9 mouse cellular contexts compared by ENCODE assay signal in genomic region chr2:30128789-30129188, GRCm38 (mm10). TPM values are rescaled to one million over a fixed set of nuclear protein-coding genes. Genes with fewer than 3 reads are reported as not detected.
DNase-seq lines count a peak whose midpoint lies in the region; ATAC-seq and TF ChIP-seq lines count a peak whose summit lies in the region.
"Had no signal": no experiment of that assay in that cellular context is flagged by ENCODE, and none has a peak within 500 bp of the region (broad histone marks: within the 10 kb centered on the region; RNA-seq: fewer than 3 reads in every experiment).

No protein-coding gene starts in this region.

- TF ChIP-seq POLR2A in thymus, adult 2 months (IDR thresholded peaks at IDR 0.05; ENCODE audit: control insufficient read depth, extremely low read depth, insufficient read depth, low read length, poor library complexity): no peak

- H3K36me3 ChIP-seq in heart, embryonic 12.5 days: no peaks in the 10 kb centered on the region
- H3K36me3 ChIP-seq in thymus, adult 2 months (ENCODE audit: control insufficient read depth, insufficient read depth, low read length): no peaks in the 10 kb centered on the region
- no peaks in the 10 kb centered on the region for H3K36me3 ChIP-seq in forebrain, embryonic 12.5 days (replicated peaks)
- H3K36me3 ChIP-seq: limb, embryonic 12.5 days had no signal

- H3K4me1 ChIP-seq in heart, embryonic 12.5 days (replicated peaks): peaks cover 15% of the 10 kb centered on the region
- H3K4me1 ChIP-seq in thymus, adult 2 months (replicated peaks; ENCODE audit: control insufficient read depth, insufficient read depth, low read length): peaks cover 11% of the 10 kb centered on the region
- H3K4me1 ChIP-seq in forebrain, embryonic 12.5 days: peaks cover 14% of the 10 kb centered on the region

- H3K4me3 ChIP-seq in heart, embryonic 12.5 days: no peak overlapping the region
- H3K4me3 ChIP-seq in thymus, adult 2 months (ENCODE audit: control insufficient read depth, insufficient read depth, low read length): no peak overlapping the region
- no peak overlapping the region for H3K4me3 ChIP-seq in forebrain, embryonic 12.5 days (replicated peaks)
- H3K4me3 ChIP-seq: limb, embryonic 12.5 days had no signal

- intact Hi-C loops in heart, postnatal 10 days (cut with DNase I): loop anchor here (2.0 to 5.0 kb wide), 2 partner anchors 142 to 159 kb away; partner anchors contain the start of genes Dolk and Nup188

- 22% methylated on average over 2 of the region's 2 CpGs for WGBS in heart, embryonic 12.5 days
- WGBS in thymus, adult 2 months: 40% methylated on average over 2 of the region's 2 CpGs
- 32% methylated on average over 2 of the region's 2 CpGs for WGBS in forebrain, embryonic 12.5 days

- 0 out of 2 replicates have a peak, but pooled peaks cover 2% of the 10 kb centered on the region for H3K27me3 ChIP-seq in heart, embryonic 12.5 days (replicated peaks)
- no peaks in the 10 kb centered on the region for H3K27me3 ChIP-seq in thymus, adult 2 months (ENCODE audit: control insufficient read depth, insufficient read depth, low read length)
- no peaks in the 10 kb centered on the region for H3K27me3 ChIP-seq in forebrain, embryonic 12.5 days
- H3K27me3 ChIP-seq: limb, embryonic 12.5 days had no signal

- no peak for TF ChIP-seq CTCF in thymus, adult 2 months (IDR thresholded peaks at IDR 0.05; ENCODE audit: borderline replicate concordance, control insufficient read depth, extremely low read depth, insufficient read depth, low read length, poor library complexity)

- no peak overlapping the region for H3K4me2 ChIP-seq in heart, embryonic 12.5 days
- H3K4me2 ChIP-seq in forebrain, embryonic 12.5 days: no peak overlapping the region
- H3K4me2 ChIP-seq: limb, embryonic 12.5 days had no signal

- H3K27ac ChIP-seq in heart, embryonic 12.5 days (ENCODE audit: poor library complexity, severe bottlenecking): no peak overlapping the region
- no peak overlapping the region for H3K27ac ChIP-seq in thymus, adult 2 months (ENCODE audit: control insufficient read depth, insufficient read depth, low read length)
- H3K27ac ChIP-seq in forebrain, embryonic 12.5 days: no peak overlapping the region
- H3K27ac ChIP-seq: limb, embryonic 12.5 days had no signal

- DNase-seq in heart, postnatal 10 days: peak; percentile 57 to 59
- peak; percentile 32 for DNase-seq in thymus, adult 2 months
- no peak for DNase-seq in thymus, adult 18-20 months
- peak; percentile 74 for DNase-seq in embryo, embryonic 10 days (ENCODE audit: low spot score)
- peak; percentile 27 for DNase-seq in retina, postnatal 7 days (ENCODE audit: low read depth, low spot score)
- DNase-seq in gastrocnemius, postnatal 25 days: no peak

- no peak for ATAC-seq in heart, embryonic 12.5 days (ENCODE audit: insufficient number of reproducible peaks, low FRiP score)
- no peak for ATAC-seq in forebrain, embryonic 12.5 days (ENCODE audit: low FRiP score)

- H3K9me3 ChIP-seq in heart, embryonic 12.5 days (replicated peaks): no peaks in the 10 kb centered on the region
- H3K9me3 ChIP-seq in forebrain, embryonic 12.5 days: no peaks in the 10 kb centered on the region
- H3K9me3 ChIP-seq: limb, embryonic 12.5 days had no signal

- H3K9ac ChIP-seq in heart, embryonic 12.5 days: no peak overlapping the region
- no peak overlapping the region for H3K9ac ChIP-seq in forebrain, embryonic 12.5 days
- H3K9ac ChIP-seq: limb, embryonic 12.5 days had no signal

RNA-seq across cellular contexts. Expression of gene Zer1, which starts 4.4 kb away (rescaled TPM):
- 10 to 100 TPM; 25.7 to 26.7 TPM for total RNA-seq in heart, postnatal 10 days (2021)
- polyA plus RNA-seq in heart, embryonic 12.5 days (2016; fragmentation: Nextera tagmentation; extraction: Ambion mirVana): 5.7 and 6.1 TPM in 2 replicates
- 140 and 153 TPM in 2 replicates for polyA plus RNA-seq in thymus, adult 2 months (2012; rRNA removed)
- total RNA-seq in gastrocnemius, postnatal 25 days (2021): 10 to 100 TPM; 20.1 to 20.3 TPM
- 9.2 and 9.5 TPM in 2 replicates for polyA plus RNA-seq in forebrain, embryonic 12.5 days (2016; fragmentation: Nextera tagmentation; extraction: Ambion mirVana)

RNA-seq across cellular contexts. Expression of gene Tbc1d13, which starts 4.8 kb away (rescaled TPM):
- 10 to 100 TPM; 19.7 to 24.1 TPM for total RNA-seq in heart, postnatal 10 days (2021)
- 5.4 and 5.8 TPM in 2 replicates for polyA plus RNA-seq in heart, embryonic 12.5 days (2016; fragmentation: Nextera tagmentation; extraction: Ambion mirVana)
- 92.3 and 92.9 TPM in 2 replicates for polyA plus RNA-seq in thymus, adult 2 months (2012; rRNA removed)
- 10 to 100 TPM; 12.2 to 13.5 TPM for total RNA-seq in gastrocnemius, postnatal 25 days (2021)
- 8.3 and 14.0 TPM in 2 replicates for polyA plus RNA-seq in forebrain, embryonic 12.5 days (2016; fragmentation: Nextera tagmentation; extraction: Ambion mirVana)

RNA-seq across cellular contexts. Expression of gene Zdhhc12, which starts 35.3 kb away (rescaled TPM):
- total RNA-seq in heart, postnatal 10 days (2021): 1 to 10 TPM; 7.5 to 7.8 TPM
- polyA plus RNA-seq in heart, embryonic 12.5 days (2016; fragmentation: Nextera tagmentation; extraction: Ambion mirVana): 49.8 and 50.4 TPM in 2 replicates
- polyA plus RNA-seq in thymus, adult 2 months (2012; rRNA removed): 146 and 160 TPM in 2 replicates
- total RNA-seq in gastrocnemius, postnatal 25 days (2021): 1 to 10 TPM; 2.4 to 3.1 TPM
- polyA plus RNA-seq in forebrain, embryonic 12.5 days (2016; fragmentation: Nextera tagmentation; extraction: Ambion mirVana): 22.9 TPM in 2 replicates

RNA-seq across cellular contexts. Expression of gene Endog, which starts 42.5 kb away (rescaled TPM):
- total RNA-seq in heart, postnatal 10 days (2021): 10 to 100 TPM; 59.1 to 60.2 TPM
- polyA plus RNA-seq in heart, embryonic 12.5 days (2016; fragmentation: Nextera tagmentation; extraction: Ambion mirVana): 37.0 and 39.7 TPM in 2 replicates
- 37.8 and 40.3 TPM in 2 replicates for polyA plus RNA-seq in thymus, adult 2 months (2012; rRNA removed)
- 10 to 100 TPM; 56.2 to 62.1 TPM for total RNA-seq in gastrocnemius, postnatal 25 days (2021)
- polyA plus RNA-seq in forebrain, embryonic 12.5 days (2016; fragmentation: Nextera tagmentation; extraction: Ambion mirVana): 9.7 and 13.4 TPM in 2 replicates

RNA-seq across cellular contexts. Expression of gene Spout1, which starts 49.5 kb away (rescaled TPM):
- 1 to 10 TPM; 7.0 to 7.1 TPM for total RNA-seq in heart, postnatal 10 days (2021)
- 34.8 and 35.5 TPM in 2 replicates for polyA plus RNA-seq in heart, embryonic 12.5 days (2016; fragmentation: Nextera tagmentation; extraction: Ambion mirVana)
- polyA plus RNA-seq in thymus, adult 2 months (2012; rRNA removed): 41.9 and 44.9 TPM in 2 replicates
- total RNA-seq in gastrocnemius, postnatal 25 days (2021): 1 to 10 TPM; 4.3 to 4.8 TPM
- 67.0 and 69.2 TPM in 2 replicates for polyA plus RNA-seq in forebrain, embryonic 12.5 days (2016; fragmentation: Nextera tagmentation; extraction: Ambion mirVana)

Comparison
In these comparisons a context has a peak if more than half of its experiments do, and no peak if none do; other contexts are left out.
1. DNase-seq: peak in heart, postnatal 10 days (2 of 2), thymus, adult 2 months (single experiment), embryo, embryonic 10 days (single experiment) and retina, postnatal 7 days (single experiment); none in thymus, adult 18-20 months (0 of 2) and gastrocnemius, postnatal 25 days (single experiment).
2. RNA of gene Zer1, which starts 4.4 kb away (polyA plus RNA-seq): 140 to 153 TPM in thymus, adult 2 months; 9.2 to 9.5 TPM in forebrain, embryonic 12.5 days and 5.7 to 6.1 TPM in heart, embryonic 12.5 days; every median in the first group is over 10 times any median in the second.